In genomic region chr17:65757150-65757549, GRCm38 (mm10) we compare ENCODE assay signal across 15 mouse cellular contexts. TPM values are rescaled to one million over a fixed set of nuclear protein-coding genes. Genes with fewer than 3 reads are reported as not detected.
DNase-seq lines count a peak whose midpoint lies in the region; ATAC-seq and TF ChIP-seq lines count a peak whose summit lies in the region.
"Had no signal": no experiment of that assay in that cellular context is flagged by ENCODE, and none has a peak within 500 bp of the region (broad histone marks: within the 10 kb centered on the region; RNA-seq: fewer than 3 reads in every experiment).

No protein-coding gene starts in this region.

- DNase-seq in forebrain, embryonic 14.5 days (ENCODE audit: low spot score): peak; percentile 49
- no peak for DNase-seq in forebrain, embryonic 10.5 days (ENCODE audit: extremely low spot score, low spot score)
- peak; percentile 11 for DNase-seq in kidney, postnatal 10 days
- no peak for DNase-seq in kidney, adult 11 months
- DNase-seq in brain, embryonic 14.5 days (ENCODE audit: low read depth): peak; percentile 69
- no peak for DNase-seq in gastrocnemius, adult 2 months
- DNase-seq: cerebellum, adult 8-10 months; kidney, adult 2 months; thymus, postnatal 14 days had no signal

- H3K4me2 ChIP-seq in forebrain, embryonic 14.5 days (ENCODE audit: low read length): no peak overlapping the region
- no peak overlapping the region for H3K4me2 ChIP-seq in midbrain, embryonic 15.5 days
- no peak overlapping the region for H3K4me2 ChIP-seq in midbrain, embryonic 13.5 days (replicated peaks)
- H3K4me2 ChIP-seq: embryonic facial prominence, embryonic 12.5 days; heart, embryonic 11.5 days had no signal

- WGBS in forebrain, embryonic 14.5 days: 52% methylated on average over 6 of the region's 6 CpGs
- WGBS in forebrain, embryonic 10.5 days: 89% methylated on average over 6 of the region's 6 CpGs
- WGBS in midbrain, embryonic 15.5 days: 61% methylated on average over 6 of the region's 6 CpGs
- 70% methylated on average over 6 of the region's 6 CpGs for WGBS in midbrain, embryonic 13.5 days

- H3K27ac ChIP-seq in forebrain, embryonic 14.5 days (ENCODE audit: low read depth, low read length): no peak overlapping the region
- H3K27ac ChIP-seq in forebrain, embryonic 10.5 days: no peak overlapping the region
- no peak overlapping the region for H3K27ac ChIP-seq in midbrain, embryonic 15.5 days
- H3K27ac ChIP-seq in midbrain, embryonic 13.5 days: no peak overlapping the region
- no peak overlapping the region for H3K27ac ChIP-seq in gastrocnemius, adult 2 months
- H3K27ac ChIP-seq: embryonic facial prominence, embryonic 12.5 days; liver, embryonic 14.5 days had no signal

- H3K27me3 ChIP-seq in forebrain, embryonic 14.5 days (replicated peaks; ENCODE audit: control insufficient read depth, insufficient read depth, low read length): no peaks in the 10 kb centered on the region
- H3K27me3 ChIP-seq in forebrain, embryonic 10.5 days (ENCODE audit: poor library complexity, severe bottlenecking): no peaks in the 10 kb centered on the region
- H3K27me3 ChIP-seq in midbrain, embryonic 15.5 days (replicated peaks): no peaks in the 10 kb centered on the region
- no peaks in the 10 kb centered on the region for H3K27me3 ChIP-seq in midbrain, embryonic 13.5 days
- H3K27me3 ChIP-seq: CH12.LX; embryonic facial prominence, embryonic 12.5 days had no signal

- no peak overlapping the region for H3K9ac ChIP-seq in forebrain, embryonic 14.5 days (ENCODE audit: low read length)
- no peak overlapping the region for H3K9ac ChIP-seq in midbrain, embryonic 15.5 days
- no peak overlapping the region for H3K9ac ChIP-seq in midbrain, embryonic 13.5 days (replicated peaks)
- H3K9ac ChIP-seq: embryonic facial prominence, embryonic 12.5 days; liver, embryonic 14.5 days had no signal

- TF ChIP-seq POLR2A in brain, embryonic 14.5 days (IDR thresholded peaks at IDR 0.05; ENCODE audit: borderline replicate concordance, extremely low read depth, insufficient read depth, insufficient read length, poor library complexity, severe bottlenecking): no peak

- intact Hi-C loops in gastrocnemius, adult 2 months (cut with DNase I): no loop called here

- TF ChIP-seq CTCF in brain, embryonic 14.5 days (IDR thresholded peaks at IDR 0.05; ENCODE audit: borderline replicate concordance, extremely low read depth, insufficient read depth, insufficient read length): no peak
- TF ChIP-seq CTCF in gastrocnemius, adult 2 months (IDR thresholded peaks at IDR 0.05): no peak

- no peaks in the 10 kb centered on the region; the same call in 1 of the 2 replicates for H3K9me3 ChIP-seq in forebrain, embryonic 14.5 days (replicated peaks; ENCODE audit: control insufficient read depth, low read length)
- H3K9me3 ChIP-seq in forebrain, embryonic 10.5 days: peaks cover 25% of the 10 kb centered on the region; the same call in 1 of the 2 replicates
- H3K9me3 ChIP-seq in midbrain, embryonic 15.5 days: no peaks in the 10 kb centered on the region
- H3K9me3 ChIP-seq in midbrain, embryonic 13.5 days: peaks cover 3% of the 10 kb centered on the region
- H3K9me3 ChIP-seq: embryonic facial prominence, embryonic 12.5 days had no signal

- ATAC-seq in forebrain, embryonic 14.5 days: no peak
- 0 out of 2 replicates have a peak, but pooled peaks have one; percentile 27 for ATAC-seq in midbrain, embryonic 15.5 days (replicated peaks)
- no peak for ATAC-seq in midbrain, embryonic 13.5 days

- no peaks in the 10 kb centered on the region for H3K36me3 ChIP-seq in forebrain, embryonic 14.5 days (ENCODE audit: control insufficient read depth, insufficient read depth, low read length)
- peaks cover 57% of the 10 kb centered on the region for H3K36me3 ChIP-seq in forebrain, embryonic 10.5 days (replicated peaks)
- no peaks in the 10 kb centered on the region for H3K36me3 ChIP-seq in midbrain, embryonic 15.5 days (replicated peaks)
- H3K36me3 ChIP-seq in midbrain, embryonic 13.5 days: peaks cover 39% of the 10 kb centered on the region

- H3K4me3 ChIP-seq in forebrain, embryonic 14.5 days (ENCODE audit: low read depth, low read length): no peak overlapping the region
- H3K4me3 ChIP-seq in forebrain, embryonic 10.5 days: no peak overlapping the region
- no peak overlapping the region for H3K4me3 ChIP-seq in midbrain, embryonic 15.5 days
- H3K4me3 ChIP-seq in midbrain, embryonic 13.5 days (replicated peaks): no peak overlapping the region
- no peak overlapping the region for H3K4me3 ChIP-seq in gastrocnemius, adult 2 months
- H3K4me3 ChIP-seq: embryonic facial prominence, embryonic 12.5 days had no signal

- H3K4me1 ChIP-seq in forebrain, embryonic 14.5 days (ENCODE audit: control insufficient read depth, insufficient read depth, low read length): no peaks in the 10 kb centered on the region
- no peaks in the 10 kb centered on the region for H3K4me1 ChIP-seq in forebrain, embryonic 10.5 days
- no peaks in the 10 kb centered on the region for H3K4me1 ChIP-seq in midbrain, embryonic 15.5 days
- H3K4me1 ChIP-seq in midbrain, embryonic 13.5 days (replicated peaks): no peaks in the 10 kb centered on the region
- H3K4me1 ChIP-seq: embryonic facial prominence, embryonic 12.5 days had no signal

RNA-seq across cellular contexts. Expression of gene Rab31, which starts 15.4 kb away (rescaled TPM):
- polyA plus RNA-seq in forebrain, embryonic 14.5 days (2014; fragmentation: Nextera tagmentation; extraction: Ambion mirVana): 88.8 and 92.6 TPM in 2 replicates
- 58.6 and 64.7 TPM in 2 replicates for polyA plus RNA-seq in forebrain, embryonic 10.5 days (2016; fragmentation: Nextera tagmentation; extraction: Ambion mirVana)
- 76.6 and 80.1 TPM in 2 replicates for polyA plus RNA-seq in midbrain, embryonic 15.5 days (2015; fragmentation: Nextera tagmentation; extraction: Ambion mirVana)
- polyA plus RNA-seq in midbrain, embryonic 13.5 days (2015; fragmentation: Nextera tagmentation; extraction: Ambion mirVana): 71.6 and 74.8 TPM in 2 replicates
- polyA plus RNA-seq in brain, embryonic 14.5 days (2012; rRNA removed): 53.2 and 56.6 TPM in 2 replicates
- 1 to 10 TPM; 3.4 to 7.4 TPM for total RNA-seq in gastrocnemius, adult 2 months (2021)

RNA-seq across cellular contexts. Expression of gene Ppp4r1, which starts 25.2 kb away (rescaled TPM):
- 37.1 and 43.4 TPM in 2 replicates for polyA plus RNA-seq in forebrain, embryonic 14.5 days (2014; fragmentation: Nextera tagmentation; extraction: Ambion mirVana)
- 61.5 and 66.0 TPM in 2 replicates for polyA plus RNA-seq in forebrain, embryonic 10.5 days (2016; fragmentation: Nextera tagmentation; extraction: Ambion mirVana)
- polyA plus RNA-seq in midbrain, embryonic 15.5 days (2015; fragmentation: Nextera tagmentation; extraction: Ambion mirVana): 45.1 and 49.2 TPM in 2 replicates
- polyA plus RNA-seq in midbrain, embryonic 13.5 days (2015; fragmentation: Nextera tagmentation; extraction: Ambion mirVana): 48.0 and 51.2 TPM in 2 replicates
- 92.2 and 93.7 TPM in 2 replicates for polyA plus RNA-seq in brain, embryonic 14.5 days (2012; rRNA removed)
- total RNA-seq in gastrocnemius, adult 2 months (2021): 10 to 100 TPM; 24.8 to 30.3 TPM

Comparison
In these comparisons a context has a peak if more than half of its experiments do, and no peak if none do; other contexts are left out.
1. DNase-seq: peak in forebrain, embryonic 14.5 days (single experiment), kidney, postnatal 10 days (single experiment) and brain, embryonic 14.5 days (single experiment); none in forebrain, embryonic 10.5 days (single experiment), kidney, adult 11 months (single experiment) and gastrocnemius, adult 2 months (single experiment).